Mouse (Mus musculus) liver, postnatal 0 days (tissue): ENCODE results near the gene Setd1b.

ENCODE experiments used
- CTCF ChIP-seq: sonication (generic); IDR thresholded peaks from 2 replicates; pipeline ENCODE4 v1.5.1; 2016; ENCODE audit warnings: antibody characterized with exemption, low read depth
- EP300 ChIP-seq: IDR thresholded peaks from 2 replicates; pipeline ENCODE4 v1.6.1; 2016; ENCODE audit warnings: antibody characterized with exemption, low read depth, mild to moderate bottlenecking

GRCm38 (mm10) chr5:123137044-123137909 lies 4.7 kb upstream of the Setd1b start:
- TF ChIP-seq CTCF: no peak
- TF ChIP-seq EP300: 0 out of 2 replicates have a peak, but pooled peaks have one; percentile 16
